Mouse (Mus musculus): ENCODE data around the gene Gm13694. TPM values are rescaled to one million over a fixed set of nuclear protein-coding genes. Genes with fewer than 3 reads are reported as not detected.
"Not testable (repeated sequence)": the region's sequence is repeated elsewhere in the genome, so short reads cannot be mapped to it uniquely, and the experiment has no call there.

The Gm13694 gene
- polyA plus RNA-seq, 1 experiment from 2014 or later, result not detected

- H3K27ac ChIP-seq, result no peak overlapping the region
- H3K9me3 ChIP-seq (replicated peaks), result no peaks in the 10 kb centered on the region
- no peak for DNase-seq (ENCODE audit: low spot score)
- no peak overlapping the region for H3K4me3 ChIP-seq
- H3K36me3 ChIP-seq, result no peaks in the 10 kb centered on the region
- 79% methylated on average over 1 of the region's 1 CpGs for WGBS
- no peaks in the 10 kb centered on the region for H3K4me1 ChIP-seq
- H3K27me3 ChIP-seq (ENCODE audit: low read depth, poor library complexity, severe bottlenecking), result no peaks in the 10 kb centered on the region
Observed at GRCm38 (mm10) chr2:84008913-84009312, 30.2 kb downstream of the Gm13694 start.

DNA sequence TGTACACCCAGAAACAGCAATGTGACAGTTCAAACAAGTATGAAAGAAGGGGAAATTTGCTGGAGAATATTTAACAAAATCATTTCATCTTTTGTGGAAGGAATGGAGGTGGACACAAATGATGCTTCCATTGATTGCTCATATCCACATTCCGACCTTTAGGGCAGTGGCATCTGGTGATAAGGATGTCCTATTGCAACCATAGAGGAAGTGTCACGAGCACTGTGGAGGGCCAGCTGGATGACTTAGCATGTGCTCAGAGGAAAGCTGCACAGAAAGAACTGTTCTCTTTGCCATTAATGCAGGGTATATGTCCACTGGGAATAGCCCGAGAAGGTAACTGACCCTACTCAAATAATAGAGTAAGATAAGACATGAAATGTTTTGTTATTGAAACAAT is 31.1 kb downstream of the Gm13694 start:
- Histone ChIP-seq H3K36me3 (no peaks in the 10 kb centered on the region), H3K27ac (no peak overlapping the region), H3K4me3 (no peak overlapping the region), H3K4me1 (no peaks in the 10 kb centered on the region), H3K27me3 (ENCODE audit: low read depth, poor library complexity, severe bottlenecking) (no peaks in the 10 kb centered on the region), H3K9me3 (replicated peaks) (no peaks in the 10 kb centered on the region)
- DNase-seq (ENCODE audit: low spot score), result no peak
- WGBS, result 78% methylated on average over 3 of the region's 3 CpGs

DNA sequence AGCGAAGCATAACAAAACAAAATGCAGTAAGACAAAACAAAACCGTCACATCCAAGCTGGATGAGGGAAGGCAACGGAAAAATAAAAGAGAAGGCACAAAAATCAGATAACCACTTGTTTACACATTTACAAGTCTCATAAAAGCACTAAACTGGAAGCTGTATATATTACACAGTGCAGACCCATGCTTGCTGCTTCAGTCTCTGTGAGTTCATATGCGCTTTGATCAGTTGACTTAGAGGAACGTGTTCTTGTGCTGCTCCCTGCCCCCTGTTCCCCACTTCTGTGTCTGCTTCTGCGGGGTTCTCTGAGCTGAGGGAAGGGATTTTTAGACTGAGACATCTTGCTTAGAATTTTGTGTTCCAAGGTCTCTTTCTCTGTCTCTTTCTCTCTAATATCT is 35.8 kb downstream of the Gm13694 start:
- Histone ChIP-seq H3K4me1 (no peaks in the 10 kb centered on the region), H3K36me3 (no peaks in the 10 kb centered on the region), H3K9me3 (replicated peaks) (no peaks in the 10 kb centered on the region), H3K27ac (no peak overlapping the region), H3K4me3 (no peak overlapping the region), H3K27me3 (ENCODE audit: low read depth, poor library complexity, severe bottlenecking) (no peaks in the 10 kb centered on the region)
- DNase-seq (ENCODE audit: low spot score), result no peak
- WGBS, result 76% methylated on average over 6 of the region's 6 CpGs

DNA sequence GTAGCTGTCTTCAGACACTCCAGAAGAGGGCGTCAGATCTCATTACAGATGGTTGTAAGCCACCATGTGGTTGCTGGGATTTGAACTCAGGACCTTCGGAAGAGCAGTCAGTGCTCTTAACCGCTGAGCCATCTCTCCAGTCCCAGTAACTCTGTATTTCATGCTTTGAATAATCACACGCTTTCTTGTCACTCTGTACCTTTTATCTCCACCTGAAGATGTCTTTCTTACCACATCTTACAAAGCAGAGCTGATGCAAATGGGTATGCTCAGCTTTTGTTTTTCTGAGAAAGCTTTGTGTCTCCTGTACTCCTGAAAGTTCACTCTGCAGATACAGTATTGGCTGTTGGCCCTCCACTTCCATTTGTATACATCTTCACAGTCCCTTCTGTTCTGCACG is 37.6 kb downstream of the Gm13694 start:
- H3K36me3 ChIP-seq; DNase-seq (ENCODE audit: low spot score); H3K27ac ChIP-seq; H3K9me3 ChIP-seq (replicated peaks); H3K27me3 ChIP-seq (ENCODE audit: low read depth, poor library complexity, severe bottlenecking); H3K4me3 ChIP-seq; H3K4me1 ChIP-seq: not testable (repeated sequence)
- 90% methylated on average over 5 of the region's 5 CpGs for WGBS

- WGBS, result 65% methylated on average over 3 of the region's 3 CpGs
- no peaks in the 10 kb centered on the region for H3K27me3 ChIP-seq (ENCODE audit: low read depth, poor library complexity, severe bottlenecking)
- no peak for DNase-seq (ENCODE audit: low spot score)
- no peaks in the 10 kb centered on the region for H3K9me3 ChIP-seq (replicated peaks)
- no peak overlapping the region for H3K4me3 ChIP-seq
- no peaks in the 10 kb centered on the region for H3K36me3 ChIP-seq
- no peak overlapping the region for H3K27ac ChIP-seq
- peaks cover 3% of the 10 kb centered on the region; the same call in 1 of the 2 replicates for H3K4me1 ChIP-seq
Observed at GRCm38 (mm10) chr2:84018330-84018729, 39.6 kb downstream of the Gm13694 start.

- 67% methylated on average over 8 of the region's 8 CpGs for WGBS
- H3K4me1 ChIP-seq, result peaks cover 3% of the 10 kb centered on the region; the same call in 1 of the 2 replicates
- DNase-seq (ENCODE audit: low spot score), result no peak
- no peak overlapping the region for H3K4me3 ChIP-seq
- no peaks in the 10 kb centered on the region for H3K9me3 ChIP-seq (replicated peaks)
- no peaks in the 10 kb centered on the region for H3K36me3 ChIP-seq
- H3K27ac ChIP-seq, result no peak overlapping the region
- no peaks in the 10 kb centered on the region for H3K27me3 ChIP-seq (ENCODE audit: low read depth, poor library complexity, severe bottlenecking)
Observed at GRCm38 (mm10) chr2:84019519-84020305, 41.0 kb downstream of the Gm13694 start.

GRCm38 (mm10) chr2:84021930-84022329 is 43.2 kb downstream of the Gm13694 start:
- Histone ChIP-seq H3K36me3 (no peaks in the 10 kb centered on the region), H3K4me3 (no peak overlapping the region), H3K9me3 (replicated peaks) (no peaks in the 10 kb centered on the region), H3K4me1 (peaks cover 3% of the 10 kb centered on the region; the same call in 1 of the 2 replicates), H3K27ac (no peak overlapping the region), H3K27me3 (ENCODE audit: low read depth, poor library complexity, severe bottlenecking) (no peaks in the 10 kb centered on the region)
- DNase-seq (ENCODE audit: low spot score), result no peak
- WGBS, result 89% methylated on average over 2 of the region's 2 CpGs

DNA sequence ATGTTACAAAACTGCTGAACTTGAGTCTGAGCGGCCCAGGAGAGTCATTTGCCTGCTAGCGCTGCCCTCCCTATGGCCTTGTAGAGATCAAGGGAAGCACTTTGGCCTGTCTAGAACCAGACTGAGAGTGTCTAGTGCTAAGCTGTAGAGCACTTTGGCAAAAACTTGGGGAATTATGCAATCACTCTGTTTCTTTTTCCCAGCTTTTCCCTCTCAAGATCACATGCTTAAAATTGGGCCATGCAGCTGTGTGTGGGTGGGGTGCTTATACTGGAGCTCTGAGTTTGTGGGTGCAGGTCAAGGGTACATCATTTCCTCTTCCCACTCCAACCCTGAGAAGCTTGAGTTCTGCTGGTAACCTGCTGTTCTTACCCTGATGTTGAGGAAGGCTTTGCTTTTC is 44.2 kb downstream of the Gm13694 start:
- H3K27ac ChIP-seq, result no peak overlapping the region
- H3K9me3 ChIP-seq (replicated peaks), result no peaks in the 10 kb centered on the region
- WGBS, result 89% methylated on average over 2 of the region's 2 CpGs
- no peaks in the 10 kb centered on the region for H3K27me3 ChIP-seq (ENCODE audit: low read depth, poor library complexity, severe bottlenecking)
- H3K4me3 ChIP-seq, result no peak overlapping the region
- no peaks in the 10 kb centered on the region for H3K36me3 ChIP-seq
- no peak for DNase-seq (ENCODE audit: low spot score)
- H3K4me1 ChIP-seq, result peaks cover 3% of the 10 kb centered on the region; the same call in 1 of the 2 replicates

DNA sequence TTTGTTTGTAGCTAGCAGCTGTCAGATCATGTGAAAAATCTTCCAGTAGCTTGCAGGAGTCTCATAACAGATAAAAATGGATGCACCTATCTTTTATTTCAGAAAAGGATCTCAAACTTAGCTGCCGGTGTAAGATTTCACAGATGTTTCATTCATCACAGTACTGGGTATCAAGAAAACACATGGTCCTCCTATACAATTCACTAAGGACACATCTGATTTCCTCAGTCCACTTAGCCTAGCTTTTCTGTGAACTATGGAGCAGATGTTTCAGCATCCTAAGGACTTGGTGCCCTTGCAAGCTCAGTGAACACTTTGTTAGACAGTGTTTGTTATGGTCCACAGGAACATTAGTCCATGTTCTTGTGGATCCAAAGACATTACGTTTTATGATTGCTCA is 44.6 kb downstream of the Gm13694 start:
- no peaks in the 10 kb centered on the region for H3K36me3 ChIP-seq
- WGBS, result 93% methylated on average over 2 of the region's 2 CpGs
- no peak overlapping the region for H3K4me3 ChIP-seq
- H3K4me1 ChIP-seq, result peaks cover 3% of the 10 kb centered on the region; the same call in 1 of the 2 replicates
- no peaks in the 10 kb centered on the region for H3K9me3 ChIP-seq (replicated peaks)
- H3K27me3 ChIP-seq (ENCODE audit: low read depth, poor library complexity, severe bottlenecking), result no peaks in the 10 kb centered on the region
- DNase-seq (ENCODE audit: low spot score), result no peak
- no peak overlapping the region for H3K27ac ChIP-seq

- Histone ChIP-seq H3K36me3 (no peaks in the 10 kb centered on the region), H3K9me3 (replicated peaks) (no peaks in the 10 kb centered on the region), H3K4me3 (no peak overlapping the region), H3K27me3 (ENCODE audit: low read depth, poor library complexity, severe bottlenecking) (no peaks in the 10 kb centered on the region), H3K27ac (no peak overlapping the region), H3K4me1 (no peaks in the 10 kb centered on the region)
- DNase-seq (ENCODE audit: low spot score), result no peak
- WGBS, result 69% methylated on average over 4 of the region's 4 CpGs
Observed at GRCm38 (mm10) chr2:84025217-84025616, 46.5 kb downstream of the Gm13694 start.

Other genes with a start within 250 kb of the Gm13694 start
- gene Fam171b, start 166.3 kb upstream of the Gm13694 start, polyA plus RNA-seq (2016; fragmentation: Nextera tagmentation; extraction: Ambion mirVana), result 9.5 and 15.4 TPM in 2 replicates
- not detected in 2 replicates for gene Zswim2, start 37.7 kb upstream of the Gm13694 start, polyA plus RNA-seq (2016; fragmentation: Nextera tagmentation; extraction: Ambion mirVana)
- gene Gm13698, start 23.2 kb upstream of the Gm13694 start, polyA plus RNA-seq (2016; fragmentation: Nextera tagmentation; extraction: Ambion mirVana), result not detected in 2 replicates
- gene Gm13693, start 17.4 kb upstream of the Gm13694 start, polyA plus RNA-seq (2016; fragmentation: Nextera tagmentation; extraction: Ambion mirVana), result not detected in 2 replicates
- gene Gm13695, start 11.6 kb upstream of the Gm13694 start, polyA plus RNA-seq (2016; fragmentation: Nextera tagmentation; extraction: Ambion mirVana), result not detected in 2 replicates
- gene Gm13696, start 5.8 kb upstream of the Gm13694 start, polyA plus RNA-seq (2016; fragmentation: Nextera tagmentation; extraction: Ambion mirVana), result not detected in 2 replicates
- gene Gm13697, start 5.8 kb downstream of the Gm13694 start, polyA plus RNA-seq (2016; fragmentation: Nextera tagmentation; extraction: Ambion mirVana), result not detected in 2 replicates
- gene Gm13691, start 11.6 kb downstream of the Gm13694 start, polyA plus RNA-seq (2016; fragmentation: Nextera tagmentation; extraction: Ambion mirVana), result not detected in 2 replicates